Mouse (Mus musculus) heart, postnatal 14 days (tissue): ENCODE data around the gene Gm49354. TPM values are rescaled to one million over a fixed set of nuclear protein-coding genes. Genes with fewer than 3 reads are reported as not detected.
"Not testable (repeated sequence)": the region's sequence is repeated elsewhere in the genome, so short reads cannot be mapped to it uniquely, and the experiment has no call there.

Source experiments
- DNase-seq, 2 experiments: peaks; one replicate each; pipeline ENCODE4 v3.0.0; 2021 to 2022
- intact Hi-C: fragments of 180-260 bp; cut with DNase I; formaldehyde crosslinking; loops from one replicate; pipeline ENCODE4 v1.15.1; 2025
- total RNA-seq, 2 experiments: library from RNA; stranded (reverse); gene quantifications; 2 replicates each; pipeline ENCODE4 v1.2.3; 2021

The Gm49354 gene
- total RNA-seq, 2 experiments from 2014 or later, result not detected

DNA sequence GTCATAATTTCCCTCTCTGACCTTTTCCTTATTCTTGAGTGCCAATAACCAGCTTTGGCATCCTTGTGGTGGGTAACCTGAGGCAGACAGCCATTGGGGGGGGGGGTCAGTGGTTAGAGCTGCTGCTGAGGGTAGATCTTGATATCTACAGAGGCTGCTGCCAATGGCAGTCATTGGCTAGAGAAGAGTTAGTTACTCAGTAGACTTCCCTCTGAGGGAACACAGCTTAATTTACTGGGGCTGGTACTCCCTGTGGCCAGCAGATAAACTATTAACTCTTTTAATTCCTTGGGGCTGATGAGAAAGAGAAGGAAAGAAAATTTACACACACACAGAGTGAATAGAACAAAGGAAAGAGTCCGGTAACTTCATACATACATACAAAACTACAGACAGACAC lies 62.6 kb downstream of the Gm49354 start:
- DNase-seq, result no peak
- intact Hi-C loops, result no loop called here

DNA sequence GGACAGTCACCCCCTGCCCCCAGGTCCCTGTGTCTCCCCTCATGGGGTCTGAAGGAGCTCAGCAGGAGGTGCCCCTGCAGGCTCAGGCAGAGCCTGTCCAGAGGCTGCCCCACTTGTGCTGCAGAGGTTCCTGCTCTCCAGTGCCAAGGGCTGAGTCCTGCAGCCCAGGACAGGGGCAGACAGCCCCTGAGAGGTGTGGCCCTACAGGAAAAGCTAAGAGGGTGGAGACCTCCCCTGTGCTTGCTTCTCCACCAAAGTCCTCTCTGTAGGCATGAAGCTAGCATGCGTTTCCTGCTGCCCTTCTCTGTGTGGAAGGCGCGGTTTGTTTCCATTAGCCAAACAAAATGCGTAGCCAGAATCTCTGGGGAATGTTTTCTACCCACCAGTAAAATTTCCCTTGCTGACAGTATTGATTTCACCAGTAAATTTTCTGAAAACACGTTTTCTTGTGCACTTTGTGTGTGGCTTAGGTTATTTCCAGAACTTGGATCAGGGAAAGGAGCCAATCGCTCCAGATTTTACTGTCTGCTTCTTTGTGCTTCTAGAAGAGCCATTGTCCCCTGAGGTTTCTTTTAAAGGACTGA lies 63.1 kb downstream of the Gm49354 start:
- intact Hi-C loops, result not testable (repeated sequence)
- DNase-seq, result peak; percentile 19 to 22

DNA sequence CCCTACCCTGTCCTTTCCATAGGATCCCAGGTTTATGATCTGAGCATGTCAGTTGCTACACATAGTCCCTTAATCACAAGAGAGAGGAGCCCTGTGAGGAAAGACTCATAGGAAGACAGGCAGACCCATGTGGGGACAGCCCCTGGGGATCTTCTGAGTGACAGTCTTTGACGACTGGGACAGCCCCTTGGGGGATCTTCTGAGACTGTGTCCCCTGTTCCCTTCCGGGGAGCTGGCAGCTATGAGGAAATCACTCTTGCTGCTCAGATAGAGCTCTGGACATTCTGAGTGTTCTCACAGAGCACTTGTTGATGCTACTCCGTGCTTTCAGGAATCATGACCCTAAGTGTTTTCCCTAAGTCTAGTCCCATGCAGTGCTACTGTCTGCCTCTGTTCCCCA lies 68.3 kb downstream of the Gm49354 start:
- DNase-seq, result no peak
- intact Hi-C loops, result no loop called here

DNA sequence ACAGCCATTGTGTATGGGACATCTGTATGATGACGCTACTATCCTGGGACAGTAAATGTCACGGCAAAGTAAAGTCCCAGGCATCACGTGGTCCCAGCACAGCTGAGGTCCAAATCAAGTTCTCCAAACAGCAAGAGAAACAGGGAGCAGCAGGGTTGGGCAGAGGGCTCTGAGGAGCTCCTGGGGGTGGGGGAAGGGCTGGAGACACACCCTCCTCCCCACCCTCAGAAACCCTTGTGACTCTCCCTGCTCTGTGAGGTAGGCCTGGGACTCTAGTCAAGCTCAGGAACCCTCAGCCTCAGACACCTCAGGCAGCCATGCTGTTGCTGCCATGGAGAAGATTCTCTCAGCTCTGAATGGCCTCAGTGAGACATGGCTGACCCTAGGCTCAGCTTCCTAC lies 70.1 kb downstream of the Gm49354 start, which contains the start of gene Spata31d1b:
TSS of gene Spata31d1b (plus strand) at position 301 of the 400 bp plus-strand sequence.
- intact Hi-C loops, DNase-seq: not testable (repeated sequence)

DNA sequence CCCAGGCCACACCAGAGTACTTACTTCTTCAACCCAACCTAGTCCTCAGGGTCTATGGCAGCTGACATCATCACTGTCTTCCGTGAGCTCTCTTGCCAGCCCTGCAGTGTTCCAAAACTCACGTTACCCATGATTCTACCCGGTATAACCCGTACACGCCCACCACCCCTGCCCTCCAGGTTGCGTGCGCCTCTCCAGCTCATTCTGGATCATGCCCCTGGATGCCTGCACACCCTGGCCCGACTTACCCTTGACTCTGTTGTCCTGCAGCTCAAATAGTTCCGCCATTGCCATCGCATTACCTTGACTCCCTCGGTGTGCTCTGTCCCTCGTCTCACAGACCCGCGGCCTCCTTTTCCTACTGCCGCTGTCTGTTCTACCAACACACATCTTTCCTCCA lies 71.8 kb downstream of the Gm49354 start, which contains the start of gene Spata31d1a:
TSS of gene Spata31d1a (minus strand) at position 101 of the 400 bp plus-strand sequence.
- intact Hi-C loops, result no loop called here
- DNase-seq, result no peak

Other genes with a start within 250 kb of the Gm49354 start
- 10 to 100 TPM; 82.2 to 97.3 TPM for gene Agtpbp1, start 197.0 kb downstream of the Gm49354 start, total RNA-seq
- gene Naa35, start 197.0 kb downstream of the Gm49354 start, total RNA-seq, result 10 to 100 TPM; 84.4 to 92.5 TPM
- gene Golm1, start 106.4 kb downstream of the Gm49354 start, total RNA-seq, result 10 to 100 TPM; 16.3 to 20.8 TPM
- not detected for gene 4921517D22Rik, start 88.1 kb downstream of the Gm49354 start, total RNA-seq
- gene Spata31d1a, start 71.9 kb downstream of the Gm49354 start, total RNA-seq, result not detected
- not detected for gene Spata31d1b, start 70.0 kb downstream of the Gm49354 start, total RNA-seq
- not detected for gene Spata31d1d, start 50.5 kb downstream of the Gm49354 start, total RNA-seq
- gene 1700014D04Rik, start 35.5 kb downstream of the Gm49354 start, total RNA-seq, result not detected
- gene Isca1, start 12.4 kb downstream of the Gm49354 start, total RNA-seq, result 100 to 1,000 TPM; 207 to 217 TPM
- gene Tut7, start 40.9 kb upstream of the Gm49354 start, total RNA-seq, result 10 to 100 TPM; 48.9 to 51.1 TPM